Mouse (Mus musculus) macrophage (primary cell): ENCODE measurements around the gene Slc25a34. TPM values are rescaled to one million over a fixed set of nuclear protein-coding genes. Genes with fewer than 3 reads are reported as not detected.

ENCODE experiments used
- H3K27ac ChIP-seq: fragments of 350-480 bp; formaldehyde crosslinking; 2 replicates; pipeline ENCODE4 v1.9.0; 2021
- H3K36me3 ChIP-seq: fragments of 350-480 bp; formaldehyde crosslinking; 2 replicates; pipeline ENCODE4 v1.9.0; 2021; ENCODE audit errors: inconsistent target
- H3K4me3 ChIP-seq: fragments of 350-480 bp; formaldehyde crosslinking; 2 replicates; pipeline ENCODE4 v1.9.0; 2021; ENCODE audit errors: inconsistent target
- H3K79me2 ChIP-seq: fragments of 350-480 bp; formaldehyde crosslinking; 2 replicates; pipeline ENCODE4 v1.9.0; 2021; ENCODE audit errors: inconsistent target
- WGBS: methylation state at CpG from one replicate; pipeline ENCODE4 v1.1.7; 2026; ENCODE audit warnings: inconsistent platforms; ENCODE audit not compliant: missing documents; 5-methylcytosine and 5-hydroxymethylcytosine counted together
- polyA plus RNA-seq: library from polyadenylated mRNA; stranded (reverse); fragments of 250-400 nt; gene quantifications from 3 replicates; pipeline ENCODE4 v1.2.4, GENCODE M21; 2018; ENCODE audit warnings: inconsistent platforms

The Slc25a34 gene
- polyA plus RNA-seq, 1 experiment from 2014 or later, result 0.17 TPM

DNA sequence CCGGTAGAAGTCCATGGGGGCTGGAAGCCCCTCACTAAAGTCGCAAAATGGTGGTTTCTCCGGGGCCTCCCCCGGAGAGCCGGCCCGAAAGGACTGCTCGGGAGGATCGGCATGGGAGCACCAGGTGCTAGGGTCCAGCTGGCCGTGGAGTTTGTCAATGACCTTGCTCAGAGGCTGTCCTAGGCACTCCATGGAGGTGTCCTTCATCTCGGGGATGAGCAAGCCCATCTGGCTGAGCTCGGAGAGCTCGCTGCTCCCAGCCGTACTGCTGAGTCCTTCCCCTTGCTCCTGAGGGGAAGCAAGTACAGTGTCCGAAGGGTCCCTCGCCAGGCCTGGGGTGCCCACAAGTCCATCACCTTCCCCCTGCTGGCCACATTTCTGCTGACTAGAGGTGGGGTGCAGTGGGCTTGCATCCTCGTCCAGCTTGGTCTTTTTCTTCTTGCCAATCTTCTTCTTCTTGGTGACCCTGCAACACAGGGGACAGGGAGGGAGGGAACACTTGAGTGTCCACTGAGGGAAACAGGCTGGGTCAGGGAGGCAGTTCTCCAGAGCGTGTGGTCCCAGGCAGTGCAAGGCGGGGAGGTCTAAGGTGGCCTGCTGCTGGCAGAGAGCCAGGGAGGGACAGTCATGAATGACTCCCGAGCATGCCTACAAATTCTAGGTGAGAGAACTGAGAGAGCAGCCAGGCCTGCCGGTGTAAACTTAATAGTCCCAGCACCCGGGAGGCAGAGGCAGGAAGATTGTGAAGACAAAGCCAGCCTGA is 8.7 kb upstream of the Slc25a34 start:
- Histone ChIP-seq H3K27ac (no peak overlapping the region), H3K79me2 (peaks cover 40% of the 10 kb centered on the region; the same call in 1 of the 2 replicates), H3K4me3 (no peak overlapping the region), H3K36me3 (peaks cover 98% of the 10 kb centered on the region)
- WGBS, result 95% methylated on average over 20 of the region's 21 CpGs

DNA sequence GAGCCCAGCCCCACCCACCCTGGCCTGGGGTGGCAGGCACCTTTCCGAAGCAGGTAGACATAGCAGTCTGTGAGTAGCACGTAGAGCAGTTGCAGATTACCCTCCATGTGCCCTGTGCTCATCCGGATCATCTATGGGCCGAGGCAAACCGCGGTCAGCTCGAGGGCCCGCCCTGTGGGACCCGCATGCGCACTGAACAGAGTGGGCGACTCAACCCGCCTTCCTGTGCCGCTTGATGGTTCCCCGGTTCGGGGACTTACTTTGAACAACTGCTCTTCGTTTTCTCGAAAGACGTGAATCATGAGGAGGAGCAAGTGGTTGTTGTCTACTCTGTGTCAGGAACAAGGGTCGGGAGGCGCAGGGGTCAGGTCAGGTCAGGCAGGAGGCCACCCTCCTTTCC is 7.6 kb upstream of the Slc25a34 start:
- Histone ChIP-seq H3K36me3 (peaks cover 95% of the 10 kb centered on the region), H3K4me3 (no peak overlapping the region), H3K27ac (no peak overlapping the region), H3K79me2 (peaks cover 40% of the 10 kb centered on the region; the same call in 1 of the 2 replicates)
- WGBS, result 97% methylated on average over 20 of the region's 20 CpGs

DNA sequence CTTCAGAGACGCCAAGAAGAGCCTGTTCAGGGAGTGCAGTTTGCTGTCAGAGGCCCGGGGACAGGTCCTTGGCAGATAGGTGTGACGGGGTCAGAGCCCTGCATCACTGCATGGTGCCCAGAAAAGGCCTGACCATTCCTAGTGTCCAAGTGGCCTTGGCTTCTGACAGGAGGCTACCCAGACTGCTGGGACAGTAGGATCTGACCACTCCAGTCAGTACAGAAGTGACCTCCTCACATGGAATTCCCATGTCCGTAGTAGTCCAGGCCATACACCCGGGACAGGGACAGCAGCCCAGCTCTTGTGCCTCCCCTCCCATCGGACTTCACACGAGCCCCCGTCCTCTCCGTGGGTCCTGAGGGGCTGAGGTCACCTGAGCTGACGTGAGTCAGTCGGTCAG is 6.4 kb upstream of the Slc25a34 start:
- Histone ChIP-seq H3K27ac (no peak overlapping the region), H3K79me2 (peaks cover 32% of the 10 kb centered on the region; the same call in 1 of the 2 replicates), H3K4me3 (no peak overlapping the region), H3K36me3 (peaks cover 88% of the 10 kb centered on the region)
- WGBS, result 94% methylated on average over 9 of the region's 11 CpGs

GRCm38 (mm10) chr4:141628661-141629060 is 5.0 kb upstream of the Slc25a34 start:
- Histone ChIP-seq H3K27ac (no peak overlapping the region), H3K36me3 (peaks cover 74% of the 10 kb centered on the region), H3K4me3 (no peak overlapping the region), H3K79me2 (peaks cover 19% of the 10 kb centered on the region; the same call in 1 of the 2 replicates)
- 96% methylated on average over 14 of the region's 14 CpGs for WGBS

DNA sequence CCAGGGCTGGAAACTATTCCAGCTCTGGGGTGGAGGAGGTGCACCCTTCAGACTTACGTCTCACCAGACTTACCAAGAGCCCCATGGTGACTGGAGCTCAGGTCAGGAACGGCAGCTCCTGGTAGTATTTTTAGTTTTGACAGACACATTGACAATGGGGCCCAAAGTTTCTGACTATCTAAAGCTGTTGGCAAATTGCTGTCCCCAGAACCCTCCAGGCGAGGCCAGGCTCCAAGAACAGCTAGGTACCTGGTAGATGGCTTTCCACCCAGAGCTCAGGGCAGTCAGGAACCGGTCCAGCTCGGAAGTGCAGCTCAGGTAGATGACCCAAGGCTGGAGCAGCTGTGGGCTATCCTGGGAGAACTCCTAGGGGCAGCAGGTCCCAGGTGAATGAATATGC is 3.9 kb upstream of the Slc25a34 start:
- Histone ChIP-seq H3K27ac (no peak overlapping the region), H3K4me3 (no peak overlapping the region), H3K79me2 (peaks cover 16% of the 10 kb centered on the region; the same call in 1 of the 2 replicates), H3K36me3 (peaks cover 64% of the 10 kb centered on the region)
- 94% methylated on average over 5 of the region's 5 CpGs for WGBS

GRCm38 (mm10) chr4:141625774-141626550 is 2.3 kb upstream of the Slc25a34 start:
- WGBS, result 89% methylated on average over 16 of the region's 16 CpGs
- Histone ChIP-seq H3K36me3 (peaks cover 49% of the 10 kb centered on the region), H3K4me3 (no peak overlapping the region), H3K27ac (no peak overlapping the region), H3K79me2 (peaks cover under 1% of the 10 kb centered on the region; the same call in 1 of the 2 replicates)

GRCm38 (mm10) chr4:141624983-141625773 is 1.6 kb upstream of the Slc25a34 start:
- H3K79me2 ChIP-seq, result no peaks in the 10 kb centered on the region
- WGBS, result 80% methylated on average over 19 of the region's 19 CpGs
- no peak overlapping the region for H3K27ac ChIP-seq
- peaks cover 41% of the 10 kb centered on the region for H3K36me3 ChIP-seq
- H3K4me3 ChIP-seq, result no peak overlapping the region

- 87% methylated on average over 8 of the region's 8 CpGs for whole genome bisulfite sequencing
- Histone ChIP-seq H3K27ac (no peak overlapping the region), H3K79me2 (no peaks in the 10 kb centered on the region), H3K36me3 (peaks cover 30% of the 10 kb centered on the region), H3K4me3 (no peak overlapping the region)
Measured at GRCm38 (mm10) chr4:141624134-141624533, 513 bp upstream of the Slc25a34 start.

DNA sequence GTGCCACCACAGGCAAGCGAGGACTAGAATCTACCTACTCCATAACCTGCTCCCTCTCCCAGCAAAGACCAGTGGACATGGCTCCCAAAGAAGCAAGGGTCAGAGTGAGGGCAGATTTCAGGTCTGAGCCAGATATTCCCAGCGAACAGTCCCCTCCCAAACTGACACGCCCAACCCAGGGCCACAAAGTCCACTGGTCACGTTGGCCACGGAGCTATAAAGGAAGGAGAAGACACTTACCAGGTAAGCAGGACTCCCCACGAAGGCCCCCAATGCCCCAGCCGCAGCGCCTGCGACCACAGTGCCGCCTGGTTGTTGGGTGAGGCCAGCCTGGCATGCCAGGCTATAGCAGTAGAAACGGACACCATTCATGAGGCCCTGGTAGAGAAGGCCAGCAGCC is 584 bp downstream of the Slc25a34 start:
- H3K27ac ChIP-seq, result no peak overlapping the region
- H3K79me2 ChIP-seq, result no peaks in the 10 kb centered on the region
- peaks cover 19% of the 10 kb centered on the region; the same call in 1 of the 2 replicates for H3K36me3 ChIP-seq
- H3K4me3 ChIP-seq, result no peak overlapping the region
- 93% methylated on average over 11 of the region's 11 CpGs for WGBS

DNA sequence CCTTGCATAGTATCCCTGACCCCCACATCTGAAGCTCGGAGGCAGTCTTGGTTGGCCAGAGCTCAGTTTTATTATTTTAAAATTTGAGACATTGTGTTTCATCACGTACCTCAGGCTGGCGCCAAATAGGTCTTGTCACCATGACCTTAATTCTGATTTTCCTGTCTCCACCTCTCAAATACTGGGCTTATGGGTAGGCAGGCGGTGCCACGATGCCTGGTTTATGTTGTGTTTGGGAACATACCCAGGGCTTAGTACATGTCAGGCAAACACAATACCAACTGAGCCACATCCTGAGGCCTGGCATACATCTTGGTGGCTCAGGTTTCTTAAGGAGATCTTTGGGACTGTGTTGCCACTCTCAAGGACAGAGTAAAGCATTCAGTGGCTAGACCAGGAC is 1.0 kb downstream of the Slc25a34 start:
- WGBS, result 90% methylated on average over 5 of the region's 5 CpGs
- H3K36me3 ChIP-seq, result peaks cover 15% of the 10 kb centered on the region; the same call in 1 of the 2 replicates
- no peaks in the 10 kb centered on the region for H3K79me2 ChIP-seq
- no peak overlapping the region for H3K27ac ChIP-seq
- no peak overlapping the region for H3K4me3 ChIP-seq

DNA sequence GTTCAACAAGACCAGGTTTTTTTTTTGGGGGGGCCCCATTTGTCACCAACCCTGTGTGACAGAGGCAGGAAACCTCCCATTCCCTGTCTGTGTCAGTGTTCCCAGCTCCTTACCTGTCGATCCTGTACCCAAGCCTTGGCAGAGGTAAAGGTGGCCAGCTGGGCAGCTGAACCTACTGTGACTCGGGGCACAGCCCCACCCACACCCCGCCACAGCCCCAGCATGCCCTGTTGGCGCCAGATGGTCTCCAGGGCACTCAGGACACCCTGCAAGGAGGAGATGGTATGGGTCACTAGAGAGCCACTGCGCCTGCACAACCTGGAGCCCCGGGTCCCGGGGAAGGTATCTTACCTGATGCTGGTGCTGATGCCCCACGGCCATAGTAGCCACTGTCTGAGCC is 1.5 kb downstream of the Slc25a34 start:
- Histone ChIP-seq H3K27ac (no peak overlapping the region), H3K36me3 (peaks cover 10% of the 10 kb centered on the region; the same call in 1 of the 2 replicates), H3K4me3 (no peak overlapping the region), H3K79me2 (no peaks in the 10 kb centered on the region)
- 93% methylated on average over 8 of the region's 8 CpGs for WGBS

DNA sequence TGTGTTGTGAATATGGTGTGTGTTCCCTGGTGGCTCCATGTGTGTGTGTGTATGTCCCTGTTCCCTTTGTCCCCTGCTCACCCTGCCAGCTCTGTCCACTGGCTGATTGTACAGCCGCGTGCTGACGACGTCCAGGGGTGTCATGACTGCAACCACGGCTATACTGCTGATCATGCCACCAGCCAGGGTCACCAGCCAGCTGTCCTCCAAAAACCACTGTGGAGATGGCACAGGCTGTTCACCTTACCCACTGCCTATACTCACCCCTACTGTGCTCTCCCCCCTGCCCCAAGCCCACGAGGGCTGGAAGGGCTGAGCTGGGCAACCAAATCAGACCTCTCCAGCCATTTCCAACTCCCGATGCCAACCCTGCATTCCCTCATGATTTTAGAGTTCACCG is 2.3 kb downstream of the Slc25a34 start:
- Histone ChIP-seq H3K36me3 (0 out of 2 replicates have a peak, but pooled peaks cover 5% of the 10 kb centered on the region), H3K27ac (no peak overlapping the region), H3K4me3 (no peak overlapping the region), H3K79me2 (no peaks in the 10 kb centered on the region)
- 96% methylated on average over 5 of the region's 8 CpGs for WGBS

GRCm38 (mm10) chr4:141619299-141619883 is 4.2 kb downstream of the Slc25a34 start:
- H3K36me3 ChIP-seq, result no peaks in the 10 kb centered on the region
- H3K27ac ChIP-seq, result peak overlapping the region; percentile 25; the same call in 1 of the 2 replicates
- WGBS, result 65% methylated on average over 9 of the region's 9 CpGs
- H3K4me3 ChIP-seq, result no peak overlapping the region
- no peaks in the 10 kb centered on the region for H3K79me2 ChIP-seq
